Mouse (Mus musculus): ENCODE measurements around the gene Krt87.

DNA sequence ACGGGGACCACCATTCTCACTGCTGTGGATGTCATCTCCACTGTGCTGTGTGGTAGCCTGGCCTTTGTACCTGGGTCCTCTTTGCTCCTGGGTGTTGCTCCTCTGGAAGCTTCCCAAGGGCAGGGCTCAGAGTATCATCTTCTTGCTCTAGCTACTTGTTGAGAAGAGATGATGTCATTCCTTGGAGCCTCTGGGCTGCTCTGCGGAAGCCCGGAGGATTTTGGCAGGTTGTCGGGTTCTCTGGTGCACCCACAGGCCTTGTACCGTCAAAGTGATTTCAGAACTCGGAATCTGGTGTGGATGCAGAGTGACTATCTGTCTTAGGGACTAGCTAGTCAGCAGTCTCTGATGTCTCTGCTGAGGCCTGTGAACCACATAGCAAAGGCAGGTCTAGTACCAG lies 53.5 kb downstream of the Krt87 start:
- TF ChIP-seq CTCF (IDR thresholded peaks at IDR 0.05; ENCODE audit: control insufficient read depth, insufficient read depth, low read length) (no peak), POLR2A (IDR thresholded peaks at IDR 0.05; ENCODE audit: borderline replicate concordance, control insufficient read depth, low read depth, low read length) (no peak)
